Mouse (Mus musculus) lung, postnatal 4 days (tissue): ENCODE data around the gene Pole.
A peak's percentile ranks its signal among the peaks of the same experiment; 100 is the strongest.

Experiments
- DNase-seq, 2 experiments: peaks; one replicate each; pipeline ENCODE4 v3.0.0; 2021

Pole gene

GRCm38 (mm10) chr5:110345553-110345952 lies 59.4 kb downstream of the Pole start:
- no peak for DNase-seq

DNA sequence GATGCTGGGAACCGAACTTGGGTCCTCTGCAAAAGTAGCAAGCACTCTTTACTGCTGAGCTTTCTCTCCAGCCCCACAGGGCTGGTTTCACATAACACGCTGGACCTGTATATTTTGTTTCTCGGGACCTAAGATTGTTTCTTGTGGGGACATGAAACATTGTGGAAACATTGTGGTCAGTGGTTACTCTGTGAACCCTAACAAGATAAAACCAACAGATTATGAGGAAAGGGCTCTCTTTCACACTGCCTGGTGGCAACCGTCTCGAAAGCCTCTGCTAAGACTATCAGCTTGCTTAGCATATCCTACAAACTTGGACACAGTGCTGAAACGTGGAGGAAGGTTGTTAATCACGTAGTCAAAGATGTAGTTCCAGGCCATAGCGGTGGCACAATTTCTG lies 60.9 kb downstream of the Pole start:
- no peak for DNase-seq

DNA sequence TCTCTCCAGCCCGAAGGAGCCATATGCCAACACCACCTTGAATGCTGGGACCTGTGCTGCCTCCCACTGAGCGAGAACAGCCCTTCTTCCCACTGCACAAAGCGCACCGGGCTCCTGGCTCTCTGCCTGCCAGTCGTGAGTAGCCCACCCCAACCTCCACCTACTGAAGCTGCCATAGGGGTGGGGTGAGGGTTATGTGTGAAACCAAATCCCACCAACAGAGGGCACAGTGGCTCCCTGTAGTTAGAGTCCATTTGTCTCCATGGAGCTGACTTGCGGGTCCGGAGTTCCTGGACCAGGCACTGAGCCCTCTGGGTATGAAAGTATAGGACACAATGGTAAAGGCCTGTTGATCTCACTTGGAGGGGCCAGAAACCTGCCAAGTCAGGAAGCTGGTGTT lies 68.6 kb downstream of the Pole start:
- DNase-seq, result peak in 1 of 2 experiments; percentile 59

DNA sequence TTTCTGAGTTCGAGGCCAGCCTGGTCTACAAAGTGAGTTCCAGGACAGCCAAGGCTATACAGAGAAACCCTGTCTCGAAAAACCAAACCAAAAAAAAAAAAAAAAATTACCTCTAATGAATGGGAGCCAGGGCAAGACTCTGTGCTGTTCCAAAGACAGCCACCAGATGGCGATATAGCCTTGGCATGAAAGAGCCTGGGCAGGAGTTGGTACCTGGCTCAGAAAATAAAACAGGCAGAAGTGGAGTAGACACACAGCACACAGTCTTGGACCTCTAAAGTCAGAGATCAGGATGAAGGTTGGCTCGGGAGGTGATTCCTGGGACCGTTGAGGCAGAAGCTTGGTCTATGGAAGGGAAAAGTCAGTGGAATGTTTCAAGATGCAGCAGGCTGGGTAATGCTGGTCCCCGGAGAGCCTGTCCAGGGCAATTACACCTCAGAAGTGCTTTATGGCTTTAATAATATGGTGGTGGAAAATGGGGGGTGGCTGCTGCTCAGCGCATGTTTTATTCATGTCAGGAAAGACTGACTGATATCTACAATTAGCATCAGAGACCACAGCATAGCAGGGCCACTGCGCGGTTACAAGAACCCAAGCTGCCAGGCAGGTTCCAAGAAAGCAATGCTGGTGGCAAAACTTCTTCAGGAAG lies 71.5 kb downstream of the Pole start:
- DNase-seq, result peak; percentile 65 to 84

DNA sequence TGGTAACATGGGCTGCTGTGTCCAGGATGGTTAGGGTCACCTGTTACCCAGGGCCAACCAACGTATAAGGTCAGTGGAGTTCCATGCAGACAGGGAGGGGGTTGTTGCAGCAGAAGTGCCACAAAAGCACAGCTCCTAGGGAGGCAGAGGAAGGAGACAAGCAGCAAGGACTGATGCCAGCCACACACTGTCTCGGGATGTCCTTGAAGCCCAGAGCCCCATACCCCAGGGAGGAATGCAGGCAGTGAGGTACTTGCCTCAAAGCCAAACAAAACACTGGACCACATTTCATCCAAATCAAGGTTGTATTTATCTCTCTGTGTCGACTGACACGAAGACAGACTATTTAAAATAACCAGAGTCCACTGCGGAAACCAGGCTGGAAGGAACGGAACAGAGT lies 75.4 kb downstream of the Pole start:
- no peak for DNase-seq

- no peak for DNase-seq
Observed at GRCm38 (mm10) chr5:110362813-110363178, 76.7 kb downstream of the Pole start.

DNA sequence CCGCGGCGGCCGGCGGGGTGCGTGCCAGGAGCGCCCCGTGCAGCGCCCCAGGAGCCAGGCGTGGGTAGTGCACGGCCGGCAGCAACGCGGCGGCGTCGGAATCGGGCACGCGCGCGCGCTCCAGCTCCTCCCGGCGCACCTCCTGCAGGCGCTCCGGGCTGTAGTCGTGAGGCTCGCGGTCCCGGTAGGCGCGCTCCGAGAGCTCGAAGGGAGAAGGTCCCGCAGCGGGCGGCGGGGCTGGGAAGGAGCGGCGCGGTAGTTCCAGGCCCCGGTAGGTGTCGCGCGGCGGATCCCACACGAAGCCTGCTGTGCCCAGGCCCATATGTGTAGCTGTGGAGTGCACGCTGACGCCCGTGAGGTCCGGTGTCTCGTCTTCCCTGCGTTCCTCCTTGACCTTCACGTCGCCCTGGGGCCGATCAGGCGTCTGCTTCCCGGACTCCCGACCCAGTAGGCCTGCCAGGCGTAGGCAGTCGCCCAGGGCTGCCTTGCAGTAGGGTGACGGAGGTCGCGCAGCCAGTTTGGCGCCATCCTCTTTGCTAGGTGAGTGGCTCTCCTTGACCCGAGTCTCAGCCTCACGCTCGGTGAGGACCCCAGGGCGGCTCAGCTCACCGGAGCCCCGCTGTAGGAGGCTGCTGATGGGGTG lies 77.2 kb downstream of the Pole start:
- peak; percentile 84 to 87 for DNase-seq

DNA sequence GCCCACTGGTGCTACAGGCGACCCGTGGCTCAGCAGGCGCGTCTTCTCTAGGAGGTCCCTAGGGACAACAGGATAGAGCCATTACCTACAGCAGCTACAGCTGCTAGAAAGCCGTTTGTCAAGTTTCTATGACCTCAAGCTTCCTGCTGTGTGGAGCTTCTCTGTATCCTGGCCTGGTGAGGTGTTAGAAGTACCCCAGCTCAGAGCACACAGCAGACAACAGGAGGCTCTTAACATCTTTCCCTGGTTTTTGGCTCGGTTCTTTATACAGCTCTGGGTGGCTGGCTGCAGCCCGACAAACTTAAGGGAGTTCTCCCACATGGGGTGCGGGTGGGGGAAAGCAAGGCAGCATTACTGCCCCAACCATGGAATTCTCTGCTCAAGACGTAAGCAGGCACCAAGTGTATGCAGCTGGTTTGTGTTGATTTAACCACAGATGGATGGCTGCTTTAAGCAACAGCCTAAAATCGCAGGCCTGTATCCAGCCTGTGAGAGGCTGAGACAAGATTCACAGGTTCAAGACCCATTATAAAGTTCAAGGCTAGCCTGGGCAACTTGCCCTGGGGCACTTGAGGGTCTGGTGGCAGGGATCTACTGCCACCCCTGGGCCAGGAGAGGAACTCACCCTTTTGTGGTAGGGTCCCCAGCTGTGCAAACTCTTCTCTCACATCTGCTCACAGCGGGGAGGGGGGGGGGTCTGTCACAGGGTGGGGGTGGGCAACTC lies 77.9 kb downstream of the Pole start:
- no peak for DNase-seq

DNA sequence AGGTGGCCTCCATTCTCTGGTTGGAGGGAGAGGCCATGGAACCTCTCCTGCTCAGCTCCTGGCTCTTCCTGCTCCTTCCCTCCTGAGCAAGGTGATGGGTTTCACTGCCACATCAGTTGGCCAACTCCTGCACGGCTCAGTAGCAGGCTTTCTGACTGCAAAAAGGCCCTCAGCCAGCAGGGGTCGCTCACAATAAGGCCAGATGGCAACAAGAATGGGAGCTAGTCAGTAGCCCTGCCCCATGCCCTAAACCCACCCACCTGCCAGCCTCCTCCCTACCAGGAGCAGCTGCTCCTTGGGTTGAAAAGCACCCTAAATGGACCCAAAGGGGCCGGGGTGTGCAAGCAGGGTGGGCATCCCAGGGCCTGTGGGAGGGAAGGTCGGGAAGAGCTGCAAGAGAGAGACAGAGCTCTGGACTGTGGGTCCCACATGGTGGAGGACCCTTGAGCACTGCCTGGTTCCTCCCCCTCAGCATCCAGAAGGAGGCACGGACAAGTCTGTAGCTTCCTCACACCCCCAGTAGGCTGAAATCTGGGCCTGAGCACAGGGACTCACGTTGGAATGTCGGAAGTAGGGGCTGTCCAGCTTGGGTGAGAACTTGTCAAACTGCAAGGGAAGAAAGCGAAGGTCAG lies 90.8 kb downstream of the Pole start:
- DNase-seq, result peak; percentile 59 to 73

DNA sequence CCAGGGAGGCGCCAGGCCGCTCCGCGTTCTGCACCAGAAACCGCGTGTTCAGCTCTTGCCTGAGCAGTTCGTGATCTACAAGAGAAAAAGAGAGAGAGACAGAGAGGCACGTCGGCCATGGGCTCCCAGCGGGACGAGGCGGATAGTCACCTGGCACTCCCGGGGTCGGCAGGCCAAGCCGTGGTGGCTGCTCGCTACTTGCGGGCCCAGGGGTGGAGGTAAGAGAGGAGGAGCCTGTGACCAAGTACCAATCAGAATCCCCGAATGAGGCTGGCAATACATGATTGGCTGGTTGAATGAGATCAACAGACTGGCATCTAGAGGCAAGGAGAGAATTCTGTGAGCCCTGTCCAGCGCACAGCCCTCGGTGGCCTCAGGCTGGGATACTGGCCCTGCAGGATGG lies 92.1 kb downstream of the Pole start:
- DNase-seq, result no peak

DNA sequence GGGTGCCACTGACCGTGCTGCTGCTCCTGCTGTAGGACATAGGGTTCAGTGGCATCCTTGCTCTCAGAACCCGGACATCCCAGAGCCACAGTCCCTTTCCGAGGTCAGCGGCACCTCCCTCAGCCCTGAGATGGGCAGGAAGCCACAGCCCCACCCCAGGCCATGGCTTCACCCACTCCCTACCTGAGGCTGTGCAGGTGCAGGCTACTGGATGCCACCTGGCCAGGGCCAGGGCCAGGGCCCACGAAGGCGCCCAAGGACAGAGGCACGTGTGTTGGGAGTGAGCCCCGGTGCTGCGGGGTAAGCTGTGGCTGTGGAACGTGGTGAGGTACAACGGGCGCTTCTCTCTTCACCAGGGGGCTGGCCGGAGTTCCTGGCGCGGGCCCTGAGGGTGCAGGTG lies 93.0 kb downstream of the Pole start:
- no peak for DNase-seq

DNA sequence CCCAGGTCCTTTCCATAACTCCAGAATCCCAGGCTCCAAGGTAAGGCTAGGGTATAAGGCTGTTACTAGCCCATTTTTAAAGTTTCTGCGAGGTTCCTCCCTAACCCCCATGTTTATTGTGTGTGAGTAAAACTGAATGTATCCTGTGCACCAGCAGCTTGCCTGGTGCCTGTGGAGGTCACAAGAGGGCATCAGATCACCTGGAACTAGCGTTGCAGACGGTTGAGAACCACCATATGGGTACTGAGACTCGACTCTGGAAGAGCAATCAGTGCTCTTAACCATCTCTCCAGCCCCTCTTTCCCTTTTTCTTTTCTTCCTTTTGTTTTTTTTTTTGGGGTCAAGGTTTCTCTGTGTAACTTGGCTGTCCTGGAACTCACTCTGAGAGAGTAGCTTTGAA lies 93.7 kb downstream of the Pole start:
- no peak for DNase-seq

GRCm38 (mm10) chr5:110384491-110384890 lies 98.4 kb downstream of the Pole start:
- no peak for DNase-seq

DNA sequence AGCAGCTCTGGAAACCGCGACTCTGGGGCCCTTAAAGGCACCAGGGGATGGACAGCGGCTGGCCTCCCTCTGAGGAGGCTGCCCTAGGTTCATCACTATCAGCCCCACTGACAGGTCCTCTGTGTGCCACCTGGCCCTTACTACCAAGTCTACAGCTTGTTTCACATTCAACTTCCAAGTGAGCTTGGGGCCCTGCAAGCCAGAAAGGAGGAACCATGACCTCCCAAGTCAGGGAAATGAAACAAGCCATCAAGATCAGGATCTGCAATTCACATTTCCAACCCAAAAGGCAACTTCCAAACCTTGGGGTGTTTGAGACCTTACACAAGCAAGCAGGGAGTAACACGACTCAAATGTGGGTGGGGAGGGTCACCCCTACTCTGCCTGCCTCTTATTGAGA lies 99.2 kb downstream of the Pole start:
- no peak for DNase-seq

DNA sequence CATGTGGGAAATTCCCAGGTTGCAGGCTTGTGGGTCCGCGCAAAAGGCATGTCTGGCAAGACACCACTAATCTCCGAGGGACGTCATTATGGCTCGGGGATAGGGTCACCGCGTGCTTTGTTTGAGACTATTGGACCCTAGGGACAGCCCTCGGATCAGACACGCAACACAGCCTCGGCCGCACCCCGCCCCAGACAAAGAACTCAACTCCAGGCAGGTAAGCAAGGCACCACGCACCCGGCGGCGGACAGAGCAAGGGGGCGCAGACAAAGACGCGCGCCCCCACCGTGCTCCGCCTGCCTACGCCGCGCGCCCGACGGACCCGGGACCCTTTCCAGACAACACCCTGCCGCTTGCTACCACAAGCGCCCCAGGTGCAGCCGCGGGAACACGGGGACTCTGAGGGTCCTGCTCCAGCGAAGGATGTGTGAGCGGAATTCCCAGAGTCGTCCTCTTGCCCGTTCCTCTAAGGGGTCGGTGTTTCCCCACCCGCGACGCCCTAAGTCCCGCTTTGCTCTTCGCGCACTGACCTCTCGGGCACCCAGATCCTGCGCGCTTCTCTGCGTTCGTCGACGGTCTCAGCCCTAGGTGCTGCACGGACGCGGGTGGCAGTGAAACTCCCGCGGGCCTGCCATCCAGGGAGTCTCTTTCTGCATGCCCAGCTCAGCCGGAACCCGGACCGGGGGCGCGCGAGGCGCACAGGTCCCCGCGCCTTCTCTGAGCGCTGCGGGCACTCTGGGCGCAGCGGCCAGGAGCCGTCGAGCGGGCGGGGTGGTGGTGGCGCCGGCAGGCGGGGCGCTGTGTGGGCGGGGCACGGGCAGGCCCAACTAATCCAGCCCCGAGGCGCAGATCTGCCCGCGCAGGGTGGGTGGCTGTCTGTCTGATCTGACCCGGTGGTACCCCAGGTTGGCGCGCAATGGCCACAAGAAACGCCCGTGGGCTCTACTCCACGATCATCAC lies 100.5 kb downstream of the Pole start:
- DNase-seq, result peak; percentile 79 to 81
